Mouse (Mus musculus): ENCODE data around the gene Crebl2.

GRCm38 (mm10) chr6:134855926-134856325, 26.0 kb downstream of the Crebl2 start:
- TF ChIP-seq CTCF (IDR thresholded peaks at IDR 0.05; ENCODE audit: low read depth, low read length) (no peak), GATA1 (IDR thresholded peaks at IDR 0.05; ENCODE audit: borderline replicate concordance, low read length) (no peak)

Data from G1E (cell line).